Mouse (Mus musculus) stomach, embryonic 16.5 days (tissue): ENCODE measurements at regions not wholly inside any gene's neighbourhood (a gene's known extent, or its start where the extent isn't known, plus 50 kb on each side); places are given as distances from the start of the nearest gene placed in this dataset.

Experiments used
- ATAC-seq: fragments of 200-750 bp; cut with Nextera tagmentation; 2 replicates; pipeline ENCODE4 v1.8.0; 2017; ENCODE audit warnings: moderate number of reproducible peaks, moderate TSS enrichment; ENCODE audit not compliant: insufficient read depth, low FRiP score
- H3K27ac ChIP-seq: fragments of 300-500 bp; sonication (generic); 2 replicates; pipeline ENCODE4 v1.5.1; 2014; ENCODE audit warnings: low read length
- H3K27me3 ChIP-seq: fragments of 300-500 bp; sonication (generic); 2 replicates; pipeline ENCODE4 v1.6.1; 2014; ENCODE audit warnings: low read length, control low read depth, mixed read lengths; ENCODE audit not compliant: control insufficient read depth, insufficient read depth
- H3K36me3 ChIP-seq: fragments of 300-500 bp; sonication (generic); 2 replicates; pipeline ENCODE4 v1.6.1; 2014; ENCODE audit warnings: low read length; ENCODE audit not compliant: control insufficient read depth, insufficient read depth
- H3K4me1 ChIP-seq: fragments of 300-500 bp; sonication (generic); 2 replicates; pipeline ENCODE4 v1.6.1; 2014; ENCODE audit warnings: low read length, control low read depth, mixed read lengths; ENCODE audit not compliant: control insufficient read depth, insufficient read depth
- H3K4me2 ChIP-seq: fragments of 300-500 bp; sonication (generic); 2 replicates; pipeline ENCODE4 v1.6.1; 2014; ENCODE audit warnings: low read depth, low read length, mixed read lengths
- H3K4me3 ChIP-seq: fragments of 300-500 bp; sonication (generic); replicated peaks from 2 replicates; pipeline ENCODE4 v1.5.1; 2014; ENCODE audit warnings: mild to moderate bottlenecking, low read length
- H3K9ac ChIP-seq: fragments of 300-500 bp; sonication (generic); 2 replicates; pipeline ENCODE4 v1.6.1; 2014; ENCODE audit warnings: low read length
- H3K9me3 ChIP-seq: fragments of 300-500 bp; sonication (generic); replicated peaks from 2 replicates; pipeline ENCODE4 v1.6.1; 2016; ENCODE audit warnings: low read length, control low read depth; ENCODE audit not compliant: control insufficient read depth
- WGBS: fragments of 180-500 bp; shearing (Covaris S2); extraction: QIAGEN DNeasy Blood & Tissue Kit; methylation state at CpG from one replicate; pipeline ENCODE4 v1.1.7; 2014; 5-methylcytosine and 5-hydroxymethylcytosine counted together

GRCm38 (mm10) chr15:62907181-62907580 lies 937.8 kb downstream of the Gsdmc2 start:
- H3K27ac ChIP-seq: no peak overlapping the region
- H3K4me1 ChIP-seq: peaks cover 9% of the 10 kb centered on the region
- H3K36me3 ChIP-seq: no peaks in the 10 kb centered on the region
- WGBS: 98% methylated on average over 2 of the region's 2 CpGs
- no peak overlapping the region for H3K4me3 ChIP-seq
- no peaks in the 10 kb centered on the region for H3K27me3 ChIP-seq
- no peaks in the 10 kb centered on the region for H3K9me3 ChIP-seq
- ATAC-seq: no peak
- H3K9ac ChIP-seq: no peak overlapping the region
- no peak overlapping the region for H3K4me2 ChIP-seq

DNA sequence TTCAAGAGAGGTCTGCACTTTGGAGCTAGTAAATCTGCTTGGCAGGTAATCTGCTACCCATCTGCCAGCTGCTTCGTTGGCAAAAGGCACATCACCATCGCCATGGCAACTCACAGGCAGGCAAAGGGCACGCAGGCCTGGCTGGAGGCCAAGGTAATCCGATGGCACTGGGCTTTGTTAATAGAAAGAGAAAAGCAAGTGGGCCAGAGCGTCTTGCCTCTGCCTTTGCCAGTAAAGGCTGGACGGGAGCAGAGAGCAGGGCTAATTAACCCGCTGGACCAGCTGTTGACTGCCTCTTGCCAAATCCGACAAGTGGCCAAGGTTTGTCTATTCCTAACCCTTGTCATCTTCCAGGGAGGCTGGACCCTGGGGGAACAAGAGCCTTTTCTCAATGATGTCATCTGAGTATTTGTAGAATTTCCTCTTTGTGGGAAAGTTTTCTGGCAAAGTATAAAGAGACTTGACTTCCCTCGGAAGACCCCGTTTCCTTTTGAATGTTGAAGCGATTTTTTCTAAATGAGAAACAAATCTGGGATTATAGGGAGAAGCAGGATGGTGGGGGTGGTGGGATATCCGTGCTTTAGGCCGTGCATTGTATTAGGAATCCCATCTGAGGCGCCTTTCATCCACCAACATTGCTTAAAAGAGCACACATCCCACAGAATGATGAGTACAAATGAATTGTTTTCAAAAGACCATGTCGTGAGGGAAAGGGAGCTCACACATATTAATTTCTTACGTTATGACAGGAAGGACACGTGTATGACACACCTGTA lies 941.7 kb downstream of the Gsdmc2 start:
- Histone ChIP-seq H3K4me2 (peak overlapping the region; percentile 13; the same call in 1 of the 2 replicates), H3K27ac (peak overlapping the region; percentile 49), H3K27me3 (no peaks in the 10 kb centered on the region), H3K9me3 (no peaks in the 10 kb centered on the region), H3K9ac (no peak overlapping the region), H3K36me3 (no peaks in the 10 kb centered on the region), H3K4me3 (no peak overlapping the region), H3K4me1 (peaks cover 9% of the 10 kb centered on the region)
- peak; percentile 83 for ATAC-seq
- WGBS: 41% methylated on average over 17 of the region's 17 CpGs

DNA sequence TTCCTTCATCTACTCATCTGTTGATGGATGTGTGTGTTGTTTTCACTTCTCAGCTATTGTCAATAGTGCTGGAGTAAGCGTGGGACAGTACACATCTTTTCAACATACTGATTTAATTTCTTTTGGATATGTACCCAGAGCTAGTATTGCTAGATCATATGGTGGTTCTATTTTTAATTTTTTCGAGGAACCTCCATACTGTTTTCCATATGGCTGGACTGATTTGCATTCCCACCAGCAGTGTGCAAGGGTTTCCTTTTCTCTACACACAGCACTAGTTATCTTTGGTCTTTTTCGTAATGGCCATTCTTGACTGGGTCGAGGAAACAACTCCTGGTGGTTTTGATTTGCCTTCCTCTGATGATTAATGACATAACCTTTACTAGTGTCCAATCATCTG lies 943.0 kb downstream of the Gsdmc2 start:
- no peak overlapping the region for H3K9ac ChIP-seq
- no peak for ATAC-seq
- no peak overlapping the region for H3K4me2 ChIP-seq
- 87% methylated on average over 4 of the region's 4 CpGs for WGBS
- H3K36me3 ChIP-seq: no peaks in the 10 kb centered on the region
- no peak overlapping the region for H3K4me3 ChIP-seq
- H3K27ac ChIP-seq: no peak overlapping the region
- peaks cover 9% of the 10 kb centered on the region for H3K4me1 ChIP-seq
- no peaks in the 10 kb centered on the region for H3K9me3 ChIP-seq
- H3K27me3 ChIP-seq: no peaks in the 10 kb centered on the region

DNA sequence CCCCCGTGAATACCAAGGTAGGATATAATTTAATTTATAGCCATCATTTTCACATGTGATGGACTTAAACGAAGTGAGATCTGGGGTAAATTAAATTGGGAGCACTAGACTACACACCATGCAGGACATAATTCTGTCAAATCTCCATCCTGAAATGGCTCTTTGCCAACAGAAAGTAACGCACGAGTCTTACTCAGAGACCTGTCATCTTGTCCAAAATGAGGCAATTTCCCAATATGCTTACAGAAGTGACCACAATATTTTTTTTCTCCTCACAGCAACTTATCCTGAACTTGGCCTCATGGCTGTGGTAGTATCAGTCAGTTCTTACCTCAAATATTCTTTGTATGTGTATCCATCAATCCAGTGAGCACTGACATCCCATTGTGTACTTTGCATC lies 955.2 kb downstream of the Gsdmc2 start:
- Histone ChIP-seq H3K9ac (no peak overlapping the region), H3K4me1 (no peaks in the 10 kb centered on the region), H3K9me3 (no peaks in the 10 kb centered on the region), H3K27ac (no peak overlapping the region), H3K4me2 (no peak overlapping the region), H3K4me3 (no peak overlapping the region), H3K27me3 (no peaks in the 10 kb centered on the region), H3K36me3 (no peaks in the 10 kb centered on the region)
- ATAC-seq: no peak
- WGBS: 79% methylated on average over 4 of the region's 4 CpGs

- H3K4me3 ChIP-seq: no peak overlapping the region
- no peak overlapping the region for H3K27ac ChIP-seq
- H3K36me3 ChIP-seq: no peaks in the 10 kb centered on the region
- H3K27me3 ChIP-seq: no peaks in the 10 kb centered on the region
- no peak overlapping the region for H3K4me2 ChIP-seq
- no peak for ATAC-seq
- 54% methylated on average over 4 of the region's 4 CpGs for WGBS
- H3K9ac ChIP-seq: no peak overlapping the region
- no peaks in the 10 kb centered on the region for H3K9me3 ChIP-seq
- no peaks in the 10 kb centered on the region for H3K4me1 ChIP-seq
Measured at GRCm38 (mm10) chr15:62885331-62885730, 959.6 kb downstream of the Gsdmc2 start.

- Histone ChIP-seq H3K4me1 (no peaks in the 10 kb centered on the region), H3K36me3 (no peaks in the 10 kb centered on the region), H3K27me3 (no peaks in the 10 kb centered on the region), H3K4me2 (no peak overlapping the region), H3K4me3 (no peak overlapping the region), H3K27ac (no peak overlapping the region), H3K9me3 (no peaks in the 10 kb centered on the region), H3K9ac (no peak overlapping the region)
- WGBS: 66% methylated on average over 1 of the region's 1 CpGs
- ATAC-seq: no peak
Measured at GRCm38 (mm10) chr15:62871082-62871766, 973.8 kb downstream of the Gsdmc2 start.

- no peak overlapping the region for H3K27ac ChIP-seq
- H3K36me3 ChIP-seq: no peaks in the 10 kb centered on the region
- H3K4me1 ChIP-seq: no peaks in the 10 kb centered on the region
- no peak overlapping the region for H3K4me3 ChIP-seq
- WGBS: 98% methylated on average over 1 of the region's 1 CpGs
- no peak overlapping the region for H3K9ac ChIP-seq
- no peak for ATAC-seq
- H3K9me3 ChIP-seq: no peaks in the 10 kb centered on the region
- no peaks in the 10 kb centered on the region for H3K27me3 ChIP-seq
- H3K4me2 ChIP-seq: no peak overlapping the region
Measured at GRCm38 (mm10) chr15:62862574-62862973, 982.4 kb downstream of the Gsdmc2 start.

DNA sequence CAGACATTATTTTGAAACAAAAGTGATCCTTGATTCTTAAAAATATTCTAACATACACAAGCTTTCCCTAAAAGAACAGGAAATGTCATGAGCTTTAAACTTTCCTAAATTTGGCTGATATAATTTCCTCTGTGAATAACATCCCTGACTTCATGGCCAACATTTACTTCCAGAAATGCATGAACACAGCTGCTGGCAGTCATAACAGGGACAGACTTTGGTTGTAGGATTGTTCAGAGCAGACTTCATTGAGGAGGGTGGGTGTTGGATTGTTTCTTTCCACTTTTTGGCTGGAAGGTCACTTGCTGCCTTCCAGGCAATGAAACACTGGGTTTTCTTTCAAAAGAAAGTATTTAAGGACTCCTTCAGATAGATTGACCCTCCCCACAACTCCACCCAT lies 983.6 kb downstream of the Gsdmc2 start:
- ATAC-seq: no peak
- no peaks in the 10 kb centered on the region for H3K4me1 ChIP-seq
- no peak overlapping the region for H3K9ac ChIP-seq
- H3K27ac ChIP-seq: no peak overlapping the region
- no peak overlapping the region for H3K4me2 ChIP-seq
- H3K9me3 ChIP-seq: no peaks in the 10 kb centered on the region
- no peak overlapping the region for H3K4me3 ChIP-seq
- H3K36me3 ChIP-seq: no peaks in the 10 kb centered on the region
- H3K27me3 ChIP-seq: no peaks in the 10 kb centered on the region

DNA sequence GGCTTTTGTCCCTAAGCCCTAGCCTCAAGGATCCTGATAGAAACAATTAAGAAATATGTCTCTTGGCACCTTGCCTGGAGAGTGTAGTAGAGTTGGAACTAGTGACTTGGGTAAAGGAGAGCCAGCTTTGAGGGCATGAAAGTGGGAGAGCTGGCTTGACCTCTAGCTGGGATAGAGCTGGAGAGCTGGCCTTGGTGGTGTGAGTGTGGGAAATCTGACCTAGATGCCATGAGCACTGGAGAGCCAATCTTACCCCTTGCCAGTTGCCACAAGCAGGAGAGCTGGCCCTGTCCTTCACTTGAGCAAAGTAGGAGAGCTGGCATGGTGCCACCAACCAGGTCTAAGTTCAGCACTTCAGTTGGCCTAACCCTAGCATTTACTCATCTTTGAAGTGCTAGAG lies 995.7 kb downstream of the Gsdmc2 start:
- no peak overlapping the region for H3K9ac ChIP-seq
- no peak for ATAC-seq

More for the DNA sequence above, 995.7 kb downstream of the Gsdmc2 start:
- H3K4me3 ChIP-seq: no peak overlapping the region
- H3K27ac ChIP-seq: no peak overlapping the region
- H3K27me3 ChIP-seq: no peaks in the 10 kb centered on the region
- H3K36me3 ChIP-seq: no peaks in the 10 kb centered on the region
- H3K4me2 ChIP-seq: no peak overlapping the region
- no peaks in the 10 kb centered on the region for H3K4me1 ChIP-seq
- no peaks in the 10 kb centered on the region for H3K9me3 ChIP-seq
